Mouse (Mus musculus) stomach, embryonic 14.5 days (tissue): ENCODE measurements around the gene Shtn1. TPM values are rescaled to one million over a fixed set of nuclear protein-coding genes. Genes with fewer than 3 reads are reported as not detected.
A peak's percentile ranks its signal among the peaks of the same experiment; 100 is the strongest.

Source experiments
- ATAC-seq: fragments of 200-750 bp; cut with Nextera tagmentation; 2 replicates; pipeline ENCODE4 v1.8.0; 2017; ENCODE audit warnings: low read depth, moderate TSS enrichment; ENCODE audit not compliant: insufficient number of reproducible peaks, insufficient read depth, low FRiP score
- H3K27ac ChIP-seq: fragments of 300-500 bp; sonication (generic); 2 replicates; pipeline ENCODE4 v1.5.1; 2014; ENCODE audit warnings: mild to moderate bottlenecking, low read length, moderate library complexity, mixed read lengths
- H3K27me3 ChIP-seq: fragments of 300-500 bp; sonication (generic); 2 replicates; pipeline ENCODE4 v1.6.1; 2014; ENCODE audit warnings: low read length, control low read depth, mixed read lengths; ENCODE audit not compliant: control insufficient read depth, insufficient read depth
- H3K36me3 ChIP-seq: fragments of 300-500 bp; sonication (generic); 2 replicates; pipeline ENCODE4 v1.6.1; 2014; ENCODE audit warnings: mild to moderate bottlenecking, control low read depth, low read length, moderate library complexity, mixed read lengths; ENCODE audit not compliant: control insufficient read depth, insufficient read depth
- H3K4me1 ChIP-seq: fragments of 300-500 bp; sonication (generic); 2 replicates; pipeline ENCODE4 v1.6.1; 2014; ENCODE audit warnings: low read length, control low read depth, mixed read lengths; ENCODE audit not compliant: control insufficient read depth, insufficient read depth
- H3K4me2 ChIP-seq: fragments of 300-500 bp; sonication (generic); replicated peaks from 2 replicates; pipeline ENCODE4 v1.6.1; 2014; ENCODE audit warnings: low read depth, low read length, control low read depth
- H3K4me3 ChIP-seq: fragments of 300-500 bp; sonication (generic); 2 replicates; pipeline ENCODE4 v1.5.1; 2014; ENCODE audit warnings: low read depth, low read length, control low read depth
- H3K9ac ChIP-seq: fragments of 300-500 bp; sonication (generic); replicated peaks from 2 replicates; pipeline ENCODE4 v1.6.1; 2014; ENCODE audit warnings: low read depth, mild to moderate bottlenecking, control low read depth, low read length, moderate library complexity, mixed read lengths
- H3K9me3 ChIP-seq: fragments of 300-500 bp; sonication (generic); 2 replicates; pipeline ENCODE4 v1.6.1; 2016; ENCODE audit warnings: low read depth, low read length, control low read depth; ENCODE audit not compliant: control insufficient read depth
- WGBS: fragments of 180-500 bp; shearing (Covaris S2); extraction: QIAGEN DNeasy Blood & Tissue Kit; methylation state at CpG from one replicate; pipeline ENCODE4 v1.1.7; 2014; 5-methylcytosine and 5-hydroxymethylcytosine counted together
- polyA plus RNA-seq: library from polyadenylated mRNA; unstranded; fragments of >200 nt; fragmentation: Nextera tagmentation; extraction: Ambion mirVana; gene quantifications from 2 replicates; pipeline ENCODE4 v1.2.1, GENCODE M21; 2014

The Shtn1 gene
- 9.9 and 11.8 TPM in 2 replicates for polyA plus RNA-seq

GRCm38 (mm10) chr19:59075472-59076101 is at the start of gene Shtn1:
Gene Shtn1, minus strand, starts transcription at chr19:59076100.
- Histone ChIP-seq H3K27me3 (peaks cover 8% of the 10 kb centered on the region; the same call in 1 of the 2 replicates), H3K9ac (0 out of 2 replicates have a peak within 1 kb of the TSS, but pooled peaks have one; percentile 25), H3K4me1 (0 out of 2 replicates have a peak, but pooled peaks cover 3% of the 10 kb centered on the region), H3K27ac (no peak within 1 kb of the TSS), H3K4me3 (peak within 1 kb of the TSS; percentile 64), H3K36me3 (no peaks in the 10 kb centered on the region), H3K9me3 (no peaks in the 10 kb centered on the region), H3K4me2 (peak within 1 kb of the TSS; percentile 94)
- WGBS = 2% methylated on average over 38 of the region's 46 CpGs
- peak; percentile 81 for ATAC-seq

GRCm38 (mm10) chr19:59114152-59114551 is 38.3 kb upstream of the Shtn1 start:
- ATAC-seq = no peak
- H3K4me2 ChIP-seq = peak overlapping the region; percentile 25; the same call in 1 of the 2 replicates
- no peak overlapping the region for H3K27ac ChIP-seq
- H3K9me3 ChIP-seq = no peaks in the 10 kb centered on the region
- H3K27me3 ChIP-seq = no peaks in the 10 kb centered on the region
- no peak overlapping the region for H3K9ac ChIP-seq
- no peaks in the 10 kb centered on the region for H3K36me3 ChIP-seq
- no peak overlapping the region; the same call in 1 of the 2 replicates for H3K4me3 ChIP-seq
- H3K4me1 ChIP-seq = no peaks in the 10 kb centered on the region
- 48% methylated on average over 4 of the region's 4 CpGs for WGBS

GRCm38 (mm10) chr19:59109937-59110336 is 34.0 kb upstream of the Shtn1 start:
- ATAC-seq = no peak
- H3K27me3 ChIP-seq = no peaks in the 10 kb centered on the region
- 55% methylated on average over 1 of the region's 1 CpGs for WGBS

GRCm38 (mm10) chr19:59098315-59098714 is 22.4 kb upstream of the Shtn1 start:
- 59% methylated on average over 1 of the region's 1 CpGs for WGBS
- ATAC-seq = no peak

More at GRCm38 (mm10) chr19:59109937-59110336, 34.0 kb upstream of the Shtn1 start:
- no peak overlapping the region for H3K4me3 ChIP-seq
- H3K4me2 ChIP-seq = no peak overlapping the region
- H3K27ac ChIP-seq = no peak overlapping the region
- H3K4me1 ChIP-seq = no peaks in the 10 kb centered on the region
- no peaks in the 10 kb centered on the region for H3K9me3 ChIP-seq
- no peaks in the 10 kb centered on the region for H3K36me3 ChIP-seq
- H3K9ac ChIP-seq = no peak overlapping the region

GRCm38 (mm10) chr19:59092295-59092694 is 16.4 kb upstream of the Shtn1 start:
- H3K4me1 ChIP-seq = no peaks in the 10 kb centered on the region
- ATAC-seq = no peak
- no peak overlapping the region for H3K27ac ChIP-seq
- no peak overlapping the region for H3K4me3 ChIP-seq
- H3K27me3 ChIP-seq = no peaks in the 10 kb centered on the region
- H3K36me3 ChIP-seq = no peaks in the 10 kb centered on the region
- H3K9ac ChIP-seq = no peak overlapping the region
- H3K4me2 ChIP-seq = no peak overlapping the region
- no peaks in the 10 kb centered on the region for H3K9me3 ChIP-seq
- 83% methylated on average over 7 of the region's 7 CpGs for whole genome bisulfite sequencing

More at GRCm38 (mm10) chr19:59098315-59098714, 22.4 kb upstream of the Shtn1 start:
- Histone ChIP-seq H3K9ac (no peak overlapping the region), H3K4me3 (no peak overlapping the region), H3K9me3 (no peaks in the 10 kb centered on the region), H3K4me2 (no peak overlapping the region), H3K36me3 (no peaks in the 10 kb centered on the region), H3K4me1 (no peaks in the 10 kb centered on the region), H3K27me3 (no peaks in the 10 kb centered on the region), H3K27ac (no peak overlapping the region)

GRCm38 (mm10) chr19:59090337-59090736 is 14.4 kb upstream of the Shtn1 start:
- 93% methylated on average over 1 of the region's 1 CpGs for WGBS
- Histone ChIP-seq H3K4me3 (no peak overlapping the region), H3K4me1 (no peaks in the 10 kb centered on the region), H3K36me3 (no peaks in the 10 kb centered on the region), H3K27ac (no peak overlapping the region), H3K27me3 (no peaks in the 10 kb centered on the region), H3K4me2 (no peak overlapping the region), H3K9me3 (no peaks in the 10 kb centered on the region), H3K9ac (no peak overlapping the region)
- no peak for ATAC-seq

- Histone ChIP-seq H3K9ac (no peak overlapping the region), H3K4me1 (no peaks in the 10 kb centered on the region), H3K9me3 (no peaks in the 10 kb centered on the region), H3K36me3 (no peaks in the 10 kb centered on the region), H3K27me3 (no peaks in the 10 kb centered on the region), H3K27ac (no peak overlapping the region), H3K4me3 (no peak overlapping the region), H3K4me2 (no peak overlapping the region)
- ATAC-seq = no peak
- 41% methylated on average over 4 of the region's 4 CpGs for WGBS
Measured at GRCm38 (mm10) chr19:59084296-59084695, 8.4 kb upstream of the Shtn1 start.

GRCm38 (mm10) chr19:59076131-59076530 is 231 bp upstream of the Shtn1 start:
- Histone ChIP-seq H3K4me2 (peak overlapping the region; percentile 94), H3K9ac (no peak overlapping the region), H3K9me3 (no peaks in the 10 kb centered on the region), H3K36me3 (no peaks in the 10 kb centered on the region), H3K27me3 (peaks cover 8% of the 10 kb centered on the region; the same call in 1 of the 2 replicates), H3K27ac (no peak overlapping the region), H3K4me3 (no peak overlapping the region), H3K4me1 (0 out of 2 replicates have a peak, but pooled peaks cover 3% of the 10 kb centered on the region)
- WGBS = 13% methylated on average over 5 of the region's 5 CpGs
- no peak for ATAC-seq
